Mouse (Mus musculus): ENCODE results near the gene Vps45. TPM values are rescaled to one million over a fixed set of nuclear protein-coding genes. Genes with fewer than 3 reads are reported as not detected.
"Not testable (repeated sequence)": the region's sequence is repeated elsewhere in the genome, so short reads cannot be mapped to it uniquely, and the experiment has no call there.

Gene Vps45
- total and polyA plus RNA-seq, 2 experiments from 2014 or later, result 10.5 to 49.4 TPM

DNA sequence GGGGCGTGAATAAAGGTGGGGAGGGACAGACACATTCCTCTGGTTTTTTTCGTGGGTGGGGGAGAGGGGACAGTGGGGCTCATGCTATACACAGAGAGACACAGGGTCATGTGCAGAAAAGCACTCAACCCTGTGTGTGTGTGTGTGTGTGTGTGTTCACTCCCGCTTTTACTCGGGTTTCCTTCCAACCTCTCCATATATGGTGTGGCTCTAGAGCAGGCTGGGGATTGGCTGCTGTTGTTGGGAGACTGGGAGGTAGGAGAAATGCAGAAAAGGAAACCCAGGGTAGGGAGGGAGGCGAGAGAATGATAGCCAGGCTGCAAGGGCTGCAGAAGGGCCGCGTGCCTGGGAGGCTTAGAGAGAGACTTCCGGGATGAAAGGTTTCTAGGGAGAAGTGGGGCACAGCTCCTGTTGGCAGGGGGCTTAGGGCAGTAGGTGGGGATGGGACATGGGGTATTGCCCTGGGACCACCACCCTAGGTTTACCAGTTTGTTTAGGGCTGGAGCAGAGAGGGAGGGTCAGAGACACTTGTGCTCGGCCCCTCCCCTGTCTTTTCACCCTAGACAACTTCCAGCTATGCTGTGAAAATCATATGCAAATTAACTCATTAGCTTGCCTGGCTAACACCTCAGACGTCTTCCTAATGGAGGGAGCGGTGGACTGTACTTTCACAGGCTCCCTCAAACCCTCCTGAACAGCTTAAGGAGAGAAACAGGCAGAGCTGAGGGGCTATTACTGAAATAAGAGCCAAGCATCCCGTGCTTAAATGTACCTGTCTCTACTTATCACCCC, 72.9 kb downstream of the Vps45 start:
- no peak for TF ChIP-seq CTCF (IDR thresholded peaks at IDR 0.05; ENCODE audit: low read depth)
- TF ChIP-seq EP300 (IDR thresholded peaks at IDR 0.05; ENCODE audit: low read depth), result peak; percentile 67; the same call in 1 of the 2 replicates
- H3K4me2 ChIP-seq (ENCODE audit: low read depth, low read length), result peak overlapping the region; percentile 48
- peak overlapping the region; percentile 53 for H3K9ac ChIP-seq (replicated peaks; ENCODE audit: low read depth, low read length)
- no peaks in the 10 kb centered on the region for H3K27me3 ChIP-seq (ENCODE audit: control insufficient read depth, insufficient read depth, low read length)
- peaks cover 31% of the 10 kb centered on the region for H3K4me1 ChIP-seq (ENCODE audit: control insufficient read depth, insufficient read depth)
- peak; percentile 91 for ATAC-seq (ENCODE audit: insufficient read depth, low read depth)
- WGBS, result 3% methylated on average over 12 of the region's 12 CpGs
- H3K4me3 ChIP-seq (ENCODE audit: low read depth, low read length), result peak overlapping the region; percentile 18
- H3K9me3 ChIP-seq (replicated peaks; ENCODE audit: control insufficient read depth, low read length), result no peaks in the 10 kb centered on the region
- DNase-seq (ENCODE audit: low spot score), result peak; percentile 93
- peaks cover 26% of the 10 kb centered on the region for H3K36me3 ChIP-seq (replicated peaks; ENCODE audit: control insufficient read depth, insufficient read depth, low read length)
- peak overlapping the region; percentile 96 for H3K27ac ChIP-seq (ENCODE audit: low read depth)

DNA sequence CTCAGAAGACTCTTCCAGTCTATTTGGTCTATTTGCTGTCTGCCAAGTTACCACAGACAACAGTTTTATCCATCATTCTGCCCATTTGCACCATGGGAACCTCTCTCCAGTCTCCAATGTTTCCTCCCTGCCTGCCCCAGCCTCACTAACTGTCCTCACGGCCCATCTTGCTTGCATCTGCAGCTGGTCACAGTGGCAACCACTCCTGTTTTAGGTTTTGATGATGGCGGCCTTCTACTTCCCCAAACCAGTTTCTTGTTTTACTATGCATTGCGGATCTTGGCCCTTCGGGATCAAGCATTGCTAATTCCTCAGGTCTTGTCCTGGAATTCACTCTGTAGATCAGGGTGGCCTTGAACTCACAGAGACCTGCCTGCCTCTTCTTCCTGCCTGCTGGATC, 76.1 kb downstream of the Vps45 start:
- H3K27ac ChIP-seq (ENCODE audit: low read depth), result no peak overlapping the region
- no peak overlapping the region for H3K9ac ChIP-seq (replicated peaks; ENCODE audit: low read depth, low read length)
- TF ChIP-seq CTCF (IDR thresholded peaks at IDR 0.05; ENCODE audit: low read depth), result no peak
- TF ChIP-seq EP300 (IDR thresholded peaks at IDR 0.05; ENCODE audit: low read depth), result no peak
- ATAC-seq (ENCODE audit: insufficient read depth, low read depth) (no peak), DNase-seq (ENCODE audit: low spot score) (no peak)
- WGBS, result 87% methylated on average over 4 of the region's 4 CpGs
- H3K4me3 ChIP-seq (ENCODE audit: low read depth, low read length), result no peak overlapping the region
- H3K36me3 ChIP-seq (replicated peaks; ENCODE audit: control insufficient read depth, insufficient read depth, low read length), result no peaks in the 10 kb centered on the region
- no peaks in the 10 kb centered on the region for H3K9me3 ChIP-seq (replicated peaks; ENCODE audit: control insufficient read depth, low read length)
- peaks cover 25% of the 10 kb centered on the region for H3K4me1 ChIP-seq (ENCODE audit: control insufficient read depth, insufficient read depth)
- H3K27me3 ChIP-seq (ENCODE audit: control insufficient read depth, insufficient read depth, low read length), result no peaks in the 10 kb centered on the region
- no peak overlapping the region for H3K4me2 ChIP-seq (ENCODE audit: low read depth, low read length)

- no peaks in the 10 kb centered on the region for H3K9me3 ChIP-seq (replicated peaks; ENCODE audit: control insufficient read depth, low read length)
- no peaks in the 10 kb centered on the region for H3K36me3 ChIP-seq (replicated peaks; ENCODE audit: control insufficient read depth, insufficient read depth, low read length)
- H3K9ac ChIP-seq (replicated peaks; ENCODE audit: low read depth, low read length), result no peak overlapping the region
- no peak overlapping the region for H3K4me3 ChIP-seq (ENCODE audit: low read depth, low read length)
- no peak overlapping the region for H3K27ac ChIP-seq (ENCODE audit: low read depth)
- DNase-seq (ENCODE audit: low spot score) (no peak), ATAC-seq (ENCODE audit: insufficient read depth, low read depth) (no peak)
- 82% methylated on average over 12 of the region's 12 CpGs for WGBS
- no peaks in the 10 kb centered on the region for H3K27me3 ChIP-seq (ENCODE audit: control insufficient read depth, insufficient read depth, low read length)
- H3K4me2 ChIP-seq (ENCODE audit: low read depth, low read length), result no peak overlapping the region
- H3K4me1 ChIP-seq (ENCODE audit: control insufficient read depth, insufficient read depth), result peaks cover 8% of the 10 kb centered on the region
- TF ChIP-seq CTCF (IDR thresholded peaks at IDR 0.05; ENCODE audit: low read depth) (no peak), EP300 (IDR thresholded peaks at IDR 0.05; ENCODE audit: low read depth) (no peak)
These were observed 77.8 kb downstream of the Vps45 start for GRCm38 (mm10) chr3:95980276-95980970.

DNA sequence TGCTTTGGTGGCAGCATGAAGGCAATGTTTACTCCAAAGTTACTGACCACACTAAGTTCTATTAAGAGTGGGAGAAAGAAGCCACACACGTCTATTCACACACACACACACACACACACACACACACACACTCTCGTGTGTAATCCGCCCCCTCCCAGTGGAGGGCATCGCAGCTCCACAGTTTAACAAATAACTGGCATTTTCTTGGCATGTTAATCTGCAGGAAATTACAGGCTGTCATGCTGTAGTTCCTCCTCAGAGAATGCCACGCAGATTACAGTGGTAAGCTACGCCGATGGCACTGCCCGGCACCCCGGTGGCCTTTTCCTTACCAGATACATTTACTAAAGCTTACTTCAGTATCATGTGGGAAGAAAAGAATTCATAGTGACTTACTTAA, 80.0 kb downstream of the Vps45 start:
- Histone ChIP-seq H3K36me3 (replicated peaks; ENCODE audit: control insufficient read depth, insufficient read depth, low read length) (no peaks in the 10 kb centered on the region), H3K9ac (replicated peaks; ENCODE audit: low read depth, low read length) (no peak overlapping the region), H3K4me1 (ENCODE audit: control insufficient read depth, insufficient read depth) (no peaks in the 10 kb centered on the region), H3K4me3 (ENCODE audit: low read depth, low read length) (no peak overlapping the region), H3K4me2 (ENCODE audit: low read depth, low read length) (no peak overlapping the region), H3K27ac (ENCODE audit: low read depth) (no peak overlapping the region), H3K27me3 (ENCODE audit: control insufficient read depth, insufficient read depth, low read length) (no peaks in the 10 kb centered on the region), H3K9me3 (replicated peaks; ENCODE audit: control insufficient read depth, low read length) (no peaks in the 10 kb centered on the region)
- DNase-seq (ENCODE audit: low spot score), result no peak
- WGBS, result 74% methylated on average over 9 of the region's 9 CpGs
- peak; percentile 13; the same call in 1 of the 2 replicates for TF ChIP-seq CTCF (IDR thresholded peaks at IDR 0.05; ENCODE audit: low read depth)
- TF ChIP-seq EP300 (IDR thresholded peaks at IDR 0.05; ENCODE audit: low read depth), result no peak
- ATAC-seq (ENCODE audit: insufficient read depth, low read depth), result no peak

DNA sequence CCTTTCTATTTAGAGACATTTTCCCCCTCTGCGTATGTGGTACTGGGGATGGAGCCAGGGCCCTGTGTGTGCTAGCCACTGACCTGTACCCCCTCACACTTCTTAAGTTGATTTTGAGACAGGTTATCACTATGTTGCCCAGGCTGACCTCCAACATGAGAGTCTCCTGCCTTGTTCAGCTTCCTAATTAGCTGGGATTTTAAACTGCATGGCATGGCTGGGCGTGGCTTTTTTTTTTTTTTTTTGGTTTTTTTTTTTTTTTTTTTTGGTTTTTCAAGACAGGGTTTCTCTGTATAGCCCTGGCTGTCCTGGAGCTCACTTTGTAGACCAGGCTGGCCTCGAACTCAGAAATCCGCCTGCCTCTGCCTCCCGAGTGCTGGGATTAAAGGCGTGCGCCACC, 80.7 kb downstream of the Vps45 start:
- H3K4me3 ChIP-seq (ENCODE audit: low read depth, low read length); H3K4me2 ChIP-seq (ENCODE audit: low read depth, low read length); H3K9ac ChIP-seq (replicated peaks; ENCODE audit: low read depth, low read length); H3K27me3 ChIP-seq (ENCODE audit: control insufficient read depth, insufficient read depth, low read length); DNase-seq (ENCODE audit: low spot score); H3K36me3 ChIP-seq (replicated peaks; ENCODE audit: control insufficient read depth, insufficient read depth, low read length); H3K27ac ChIP-seq (ENCODE audit: low read depth); H3K9me3 ChIP-seq (replicated peaks; ENCODE audit: control insufficient read depth, low read length); H3K4me1 ChIP-seq (ENCODE audit: control insufficient read depth, insufficient read depth): not testable (repeated sequence)
- ATAC-seq (ENCODE audit: insufficient read depth, low read depth), result peak; percentile 28; the same call in 1 of the 2 replicates
- 86% methylated on average over 5 of the region's 7 CpGs for WGBS
